Mouse (Mus musculus): ENCODE data around the gene Dhrs3. TPM values are rescaled to one million over a fixed set of nuclear protein-coding genes. Genes with fewer than 3 reads are reported as not detected.

The Dhrs3 gene
- total RNA-seq, 2 experiments from 2014 or later: 33.8 to 48.2 TPM

DNA sequence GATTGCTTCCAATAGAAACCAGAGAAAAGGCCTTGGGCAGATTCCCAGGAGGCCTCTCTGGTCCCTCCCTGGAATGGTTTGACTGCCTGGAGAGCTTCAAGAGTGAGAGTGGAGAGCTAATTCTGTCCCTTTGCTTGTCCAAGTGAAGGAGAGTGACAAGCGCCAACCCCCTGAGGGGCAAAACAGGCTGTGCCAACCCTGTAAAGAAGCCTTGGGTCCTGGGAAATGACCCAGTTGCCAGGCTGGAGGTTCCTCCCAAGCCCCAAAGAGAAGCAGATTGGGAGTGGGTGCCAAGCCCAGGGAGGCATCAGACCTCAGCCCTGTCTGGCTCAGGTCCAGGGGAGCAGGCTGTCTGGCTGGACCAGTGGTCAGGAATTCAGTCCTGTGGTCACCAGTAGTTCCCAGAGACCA, 37.2 kb downstream of the Dhrs3 start:
- peak; percentile 65 for DNase-seq
- intact Hi-C loops (cut with DNase I; ENCODE audit: low total_unique reads): no loop called here

DNA sequence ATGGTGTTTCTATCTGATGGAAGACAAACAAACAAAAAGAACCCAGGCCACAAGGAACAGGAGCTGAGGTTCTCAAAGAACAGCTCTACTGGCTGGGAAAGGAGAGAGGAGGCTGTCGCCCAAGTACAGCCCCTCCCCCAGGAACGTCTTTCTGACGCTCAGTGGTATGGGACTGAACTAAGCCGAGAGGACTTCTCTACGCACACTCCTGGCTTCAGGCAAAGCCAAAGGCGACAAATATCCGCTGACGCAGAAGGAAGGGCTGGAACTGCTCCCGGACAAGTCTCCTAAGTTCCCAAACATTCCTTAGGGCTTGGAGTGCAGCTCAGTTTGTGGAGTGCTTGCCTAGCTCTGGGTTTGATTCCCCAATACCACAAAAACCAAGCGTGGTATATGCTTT, 37.7 kb downstream of the Dhrs3 start:
- intact Hi-C loops (cut with DNase I; ENCODE audit: low total_unique reads): no loop called here
- DNase-seq: peak; percentile 82

DNA sequence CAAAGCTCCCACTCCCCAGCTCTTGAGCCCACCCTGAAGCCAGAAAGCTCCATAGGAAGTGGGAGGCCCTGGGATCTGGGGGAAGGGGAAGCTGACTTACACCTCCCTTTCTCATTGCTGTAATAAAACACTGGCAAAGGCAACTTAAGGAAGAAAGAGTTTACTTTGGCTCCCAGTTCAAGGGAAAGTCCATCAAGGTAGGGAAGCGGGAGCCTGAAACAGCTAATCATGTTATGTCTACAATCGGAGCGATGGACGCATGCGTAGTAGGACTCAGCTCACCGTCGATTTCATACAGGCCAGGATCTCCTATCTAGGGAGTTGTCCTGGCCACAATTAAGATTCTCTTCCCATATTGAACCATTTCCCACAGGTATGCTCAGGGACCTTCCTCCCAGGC, 38.5 kb downstream of the Dhrs3 start:
- intact Hi-C loops (cut with DNase I; ENCODE audit: low total_unique reads): no loop called here
- DNase-seq: no peak

DNA sequence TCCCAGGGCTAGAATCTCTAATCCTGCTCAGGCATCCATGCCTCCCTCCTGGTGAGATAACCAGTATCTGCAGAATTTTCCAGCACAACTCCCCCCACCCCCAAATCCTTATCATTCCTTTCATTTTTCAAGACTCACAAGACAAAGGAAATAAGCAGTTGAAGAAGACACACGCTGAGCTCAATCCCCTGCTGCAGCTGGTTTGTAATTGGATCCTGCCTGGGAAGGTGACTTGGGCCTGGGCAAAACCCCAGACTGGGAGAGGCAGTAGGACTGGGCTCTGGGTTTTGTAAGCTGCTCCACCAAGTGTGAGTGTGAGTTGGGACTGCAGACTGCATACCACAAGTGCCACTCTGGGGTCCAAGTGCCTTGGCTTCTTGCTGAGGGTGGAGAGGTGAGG, 41.9 kb downstream of the Dhrs3 start:
- intact Hi-C loops (cut with DNase I; ENCODE audit: low total_unique reads): no loop called here
- DNase-seq: peak; percentile 39

DNA sequence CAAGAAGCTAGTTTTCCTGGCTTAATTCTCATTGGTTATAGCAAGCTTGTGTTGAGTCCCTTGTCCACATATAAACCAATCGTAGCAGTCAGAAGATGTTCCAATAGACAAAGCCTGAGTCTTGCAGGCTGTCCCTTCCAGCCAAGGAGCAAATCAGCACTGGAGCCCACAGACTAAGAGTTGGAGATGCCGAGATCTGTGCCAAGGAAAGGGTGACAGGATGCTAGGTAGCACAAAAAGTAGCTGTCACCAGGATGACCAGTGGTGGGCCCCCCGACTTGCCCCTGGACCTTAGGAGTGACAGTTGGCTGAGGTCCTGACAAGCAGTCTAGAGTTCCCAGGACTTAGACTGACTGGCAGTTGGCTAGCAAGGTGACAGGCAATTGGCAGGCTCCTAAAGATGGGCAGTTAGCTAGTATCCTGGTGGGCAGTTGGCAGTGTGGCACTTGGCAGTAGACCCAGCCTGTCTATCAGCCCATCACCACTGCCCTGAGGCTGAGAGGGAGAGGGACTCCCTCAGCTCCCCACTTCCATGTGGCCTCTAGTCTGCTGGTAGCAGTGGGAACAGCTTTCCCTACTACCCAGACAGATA, 44.0 kb downstream of the Dhrs3 start:
- intact Hi-C loops (cut with DNase I; ENCODE audit: low total_unique reads): no loop called here
- DNase-seq: no peak

DNA sequence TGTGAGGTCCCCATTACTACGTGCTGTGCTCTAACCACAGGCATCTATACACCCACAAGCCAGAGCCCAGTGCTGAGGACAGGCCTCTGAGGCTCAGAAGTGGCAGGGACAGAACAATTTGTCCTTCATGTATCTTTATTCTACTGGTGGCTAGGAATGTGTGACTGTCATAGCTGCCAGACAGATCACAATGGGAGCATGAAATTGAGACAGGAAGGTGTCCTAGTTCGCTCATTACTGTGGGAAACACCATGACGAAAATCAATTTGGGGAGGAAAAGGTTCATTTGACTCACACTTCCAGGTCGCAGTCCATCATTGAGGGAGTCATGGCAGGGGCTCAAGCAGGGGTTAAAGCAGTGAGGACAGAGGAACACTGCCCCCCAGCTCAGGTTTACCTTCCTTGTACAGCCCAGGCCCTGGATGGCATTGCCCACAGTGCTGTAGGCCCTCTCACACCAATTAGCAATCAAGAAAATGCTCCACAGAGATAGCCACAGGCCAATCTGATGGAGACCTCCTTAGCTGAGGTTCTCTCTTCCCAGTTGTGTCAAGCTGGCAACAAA, 47.3 kb downstream of the Dhrs3 start:
- DNase-seq: no peak
- intact Hi-C loops (cut with DNase I; ENCODE audit: low total_unique reads): no loop called here

DNA sequence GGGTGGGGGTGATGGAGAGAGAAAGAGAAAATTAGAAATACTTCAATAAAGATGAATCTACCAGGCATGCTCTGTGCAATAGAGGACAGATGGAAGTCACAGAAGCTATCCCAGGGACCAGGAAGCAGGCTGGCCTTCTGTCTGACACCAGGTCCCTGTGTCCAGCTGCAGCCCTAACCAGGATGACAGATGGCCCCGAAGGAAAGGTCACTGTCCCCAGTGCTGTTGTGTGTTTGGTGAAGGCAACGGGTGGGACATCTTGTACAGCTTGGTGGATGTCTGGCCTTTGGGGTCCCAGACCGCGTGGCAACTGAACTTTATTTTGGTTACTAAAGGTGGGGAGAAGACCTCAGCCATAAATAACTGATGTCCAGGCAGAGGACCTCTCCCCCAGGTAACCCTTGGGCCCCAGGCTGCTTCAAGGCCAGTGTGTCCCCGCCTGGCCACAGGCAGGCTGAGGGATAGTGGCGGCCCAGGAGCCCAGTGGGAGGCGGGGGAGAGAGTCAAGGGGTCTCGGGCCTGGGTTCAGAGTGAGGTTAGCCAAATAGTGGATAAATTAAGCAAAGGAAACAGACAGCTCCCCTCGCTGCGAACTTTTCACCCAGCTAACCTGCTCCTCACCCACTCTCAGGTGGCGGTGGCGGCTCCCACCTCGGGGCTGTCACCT, 48.3 kb downstream of the Dhrs3 start:
- intact Hi-C loops (cut with DNase I; ENCODE audit: low total_unique reads): no loop called here
- no peak for DNase-seq

DNA sequence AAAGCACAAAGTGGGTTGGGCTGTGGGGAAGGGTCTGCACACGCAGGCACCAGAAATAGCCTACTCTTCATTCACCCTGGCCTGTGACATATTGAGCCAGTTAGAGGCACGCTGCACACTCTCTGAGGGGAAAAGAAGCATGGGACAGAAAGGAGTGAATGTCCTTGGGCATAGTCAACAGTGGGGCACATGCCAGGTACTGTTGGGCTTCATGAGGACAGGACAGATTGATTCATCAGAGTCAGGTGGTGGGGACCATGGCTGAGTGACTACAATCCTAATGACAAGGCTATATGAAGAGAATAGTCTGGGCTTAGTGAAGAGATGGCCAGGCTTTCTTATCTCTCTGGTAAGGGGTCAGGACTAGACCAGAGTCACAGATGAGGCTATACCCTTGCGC, 49.8 kb downstream of the Dhrs3 start:
- intact Hi-C loops (cut with DNase I; ENCODE audit: low total_unique reads): no loop called here
- DNase-seq: no peak

DNA sequence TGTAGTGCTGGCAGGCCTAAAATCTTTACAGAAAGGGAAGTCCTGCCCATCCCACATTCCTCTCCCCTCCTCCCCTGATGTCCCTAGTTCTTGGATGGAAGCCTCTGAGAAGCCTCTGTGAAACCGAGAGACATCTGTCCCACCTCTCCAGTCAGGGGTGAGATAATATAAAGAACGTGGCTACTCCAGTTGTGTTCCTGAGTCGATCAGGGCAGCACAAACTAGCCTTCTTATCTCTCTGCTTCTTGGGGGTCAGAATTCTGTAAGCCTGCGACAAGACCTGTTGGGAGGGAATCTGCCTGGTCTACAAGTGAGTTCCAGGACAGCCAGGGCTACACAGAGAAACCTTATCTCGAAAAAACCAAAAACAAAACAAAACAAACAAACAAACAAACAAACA, 50.6 kb downstream of the Dhrs3 start:
- no peak for DNase-seq
- intact Hi-C loops (cut with DNase I; ENCODE audit: low total_unique reads): no loop called here

DNA sequence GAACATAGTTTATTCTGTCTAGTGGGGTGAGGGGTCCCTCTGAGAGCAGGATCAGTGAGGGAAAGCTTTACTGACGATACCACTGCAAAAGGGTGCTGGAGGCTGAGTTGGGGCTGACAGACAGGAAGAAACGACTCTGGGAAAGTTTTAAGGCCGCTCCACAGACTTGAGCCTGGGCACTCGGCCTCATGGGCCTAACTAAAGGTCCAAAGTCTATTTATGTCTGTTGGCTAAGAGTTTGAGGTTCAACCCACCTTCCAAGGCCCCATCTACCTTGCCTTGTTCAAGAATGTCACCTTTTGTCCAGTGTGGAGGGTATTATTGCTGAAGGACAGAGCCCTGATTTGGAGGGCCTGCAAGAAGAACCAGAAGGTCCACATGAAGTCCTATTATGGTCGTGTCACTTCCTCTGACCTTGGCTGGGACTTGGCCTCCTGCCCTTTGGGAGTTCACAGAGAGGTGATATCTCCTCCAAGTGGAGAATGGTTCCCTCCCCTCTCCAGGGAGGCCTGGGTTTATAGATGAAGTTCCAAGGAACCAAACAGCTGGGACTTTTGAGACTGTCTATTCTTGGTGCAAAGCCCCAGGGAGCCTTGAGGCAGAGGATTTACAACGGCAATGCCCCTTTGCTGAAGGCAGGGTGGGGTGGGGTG, 55.2 kb downstream of the Dhrs3 start:
- DNase-seq: peak; percentile 76
- intact Hi-C loops (cut with DNase I; ENCODE audit: low total_unique reads): no loop called here

DNA sequence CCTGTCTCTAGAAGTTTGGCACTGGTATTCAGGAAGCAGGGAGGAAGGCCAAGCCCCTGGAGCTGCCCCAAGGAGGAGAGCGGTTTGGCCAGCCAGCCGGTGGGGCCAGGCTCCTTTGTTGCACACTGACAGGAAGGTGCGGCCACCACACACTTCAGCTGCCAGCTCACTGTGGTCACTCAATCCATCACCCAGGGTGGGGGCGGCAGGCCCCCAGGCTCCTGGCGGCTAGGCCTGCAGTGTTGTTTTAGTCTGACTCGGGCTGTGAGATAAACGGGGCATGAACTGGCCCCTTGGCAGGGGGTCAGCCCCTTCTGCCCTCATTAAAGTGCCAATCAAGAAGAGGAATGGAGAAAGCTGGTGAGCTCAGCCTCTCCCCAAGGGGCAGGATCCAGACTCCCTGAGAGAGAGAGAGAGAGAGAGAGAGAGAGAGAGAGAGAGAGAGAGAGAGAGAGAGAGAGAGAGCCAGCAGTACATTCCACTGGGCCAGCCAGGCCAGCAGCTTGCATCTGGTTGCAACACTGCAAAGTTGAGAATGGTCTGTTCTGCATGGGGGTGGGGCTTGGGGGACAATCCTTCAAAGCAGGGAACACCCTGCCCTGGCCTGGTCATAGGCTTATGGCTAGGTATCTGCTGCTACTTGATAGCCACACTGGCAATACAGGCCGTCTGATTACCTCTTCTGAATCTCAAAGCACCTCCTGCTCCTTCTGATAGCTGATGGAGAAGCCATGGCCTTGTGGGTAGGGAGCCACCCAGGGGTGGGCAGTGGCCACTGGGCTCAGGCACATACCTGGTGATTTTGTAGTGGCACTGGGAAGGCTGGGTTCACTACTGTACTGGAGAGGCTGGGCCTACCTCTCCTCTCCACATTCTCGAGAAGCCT, 57.1 kb downstream of the Dhrs3 start:
- intact Hi-C loops (cut with DNase I; ENCODE audit: low total_unique reads): no loop called here
- peak; percentile 74 for DNase-seq

DNA sequence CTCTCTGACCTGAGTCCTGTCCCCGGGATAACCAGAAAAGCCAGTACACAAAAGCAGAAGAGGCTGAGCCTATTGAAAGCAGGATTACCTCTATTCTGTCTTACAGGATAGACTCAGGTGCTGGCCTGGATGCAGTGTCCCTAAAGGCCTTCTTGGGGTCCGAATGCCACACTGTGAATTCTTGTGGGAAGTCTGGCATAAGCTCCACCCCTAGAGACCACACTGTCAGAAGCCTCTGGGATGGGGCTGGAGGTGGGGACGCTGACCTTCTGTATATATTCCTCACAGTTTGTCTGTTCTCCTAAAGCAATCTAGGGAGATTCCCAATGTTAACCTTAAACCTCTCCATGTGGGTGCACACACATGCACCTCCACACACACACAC, 57.7 kb downstream of the Dhrs3 start:
- DNase-seq: no peak
- intact Hi-C loops (cut with DNase I; ENCODE audit: low total_unique reads): no loop called here

DNA sequence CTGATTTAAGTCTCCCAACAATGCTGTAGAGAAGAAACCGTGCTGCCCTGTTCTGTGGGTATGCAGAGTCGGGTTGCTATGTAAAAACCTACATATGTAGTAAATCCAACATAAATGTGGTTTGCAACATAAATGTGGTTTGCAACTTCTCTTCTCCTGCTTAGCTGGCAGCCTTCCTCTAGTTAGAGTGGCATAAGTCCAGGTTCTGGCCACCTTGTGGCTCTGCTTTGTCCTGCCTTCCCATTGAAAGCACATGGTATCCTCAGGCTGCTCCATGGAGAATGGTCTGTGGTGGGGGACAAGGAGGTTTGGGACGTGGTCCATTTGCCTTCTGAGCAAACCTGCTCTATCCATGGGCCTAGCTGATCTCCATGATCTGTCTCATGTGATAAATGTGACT, 58.3 kb downstream of the Dhrs3 start:
- DNase-seq: no peak
- intact Hi-C loops (cut with DNase I; ENCODE audit: low total_unique reads): no loop called here

DNA sequence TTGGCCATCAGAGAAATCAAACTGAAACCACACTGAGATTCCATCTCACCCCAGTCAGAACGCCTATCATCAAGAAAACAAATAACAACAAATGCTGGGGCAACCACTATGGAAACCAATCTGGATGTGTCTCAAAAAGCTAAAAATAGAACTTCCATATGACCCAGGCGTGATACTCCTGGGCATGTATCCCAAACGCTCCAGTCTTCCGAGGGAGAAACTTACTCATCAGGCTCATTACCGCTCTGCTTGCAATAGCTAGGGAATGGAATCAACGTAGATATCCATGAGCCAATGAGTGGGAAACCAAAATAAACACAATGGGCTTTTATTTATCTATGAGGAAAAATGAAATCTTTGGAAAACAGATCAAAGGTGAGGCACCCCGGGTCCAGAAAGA, 59.2 kb downstream of the Dhrs3 start:
- no peak for DNase-seq
- intact Hi-C loops (cut with DNase I; ENCODE audit: low total_unique reads): no loop called here

DNA sequence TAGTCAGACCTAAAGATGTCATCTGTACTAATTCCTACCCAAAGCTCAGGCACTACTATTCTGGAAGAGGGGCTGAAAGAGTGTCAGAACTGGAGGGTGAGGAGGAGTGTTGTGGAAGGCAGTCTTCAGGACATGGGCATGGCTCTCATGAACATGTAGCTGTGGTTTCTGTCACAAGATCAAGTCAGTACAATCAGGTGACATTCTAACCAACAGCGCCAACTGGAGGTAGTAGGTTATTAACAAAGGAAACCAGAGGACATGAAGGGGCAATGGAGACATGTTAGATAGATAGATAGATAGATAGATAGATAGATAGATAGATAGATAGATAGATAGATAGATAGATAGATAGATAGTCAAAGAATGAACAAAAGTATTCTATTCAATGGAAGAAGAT, 60.8 kb downstream of the Dhrs3 start:
- intact Hi-C loops (cut with DNase I; ENCODE audit: low total_unique reads): no loop called here
- no peak for DNase-seq

DNA sequence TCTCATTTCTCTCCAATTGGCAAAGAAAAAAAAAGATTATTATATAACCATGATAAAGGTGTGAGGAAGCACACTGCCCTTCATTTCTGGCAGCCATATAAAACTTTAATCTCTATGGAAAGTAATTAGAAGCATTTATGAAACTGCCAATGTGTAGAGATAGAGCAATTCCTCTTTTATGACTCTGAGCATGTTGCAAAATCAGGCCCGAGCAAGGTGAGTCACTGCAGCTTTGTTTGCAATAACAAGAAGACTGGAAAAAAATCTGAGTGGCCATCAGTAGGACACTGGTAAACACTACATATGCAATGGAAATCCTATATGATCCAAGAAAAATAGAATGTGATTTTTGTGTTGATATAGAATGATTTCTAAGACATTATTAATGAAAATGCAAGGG, 63.2 kb downstream of the Dhrs3 start:
- intact Hi-C loops (cut with DNase I; ENCODE audit: low total_unique reads): no loop called here
- no peak for DNase-seq

DNA sequence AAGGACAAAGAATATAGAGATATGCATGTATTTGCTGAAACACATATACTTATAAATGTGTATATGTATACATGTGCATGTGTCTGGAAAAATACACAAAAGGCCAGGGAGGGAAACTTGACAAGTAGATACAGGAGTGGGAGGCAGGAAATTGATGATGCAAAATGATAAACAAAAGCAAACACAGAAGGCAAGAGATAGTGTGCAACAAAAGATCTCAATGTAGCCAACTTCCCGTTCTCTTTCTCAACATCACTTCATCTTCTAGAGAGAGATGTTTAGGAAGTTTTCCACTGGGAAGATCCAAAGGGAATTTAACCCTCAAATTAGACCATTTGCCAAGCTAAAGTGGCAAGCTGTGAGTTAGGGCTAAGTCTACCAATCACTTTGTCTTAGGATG, 63.7 kb downstream of the Dhrs3 start:
- intact Hi-C loops (cut with DNase I; ENCODE audit: low total_unique reads): no loop called here
- no peak for DNase-seq

DNA sequence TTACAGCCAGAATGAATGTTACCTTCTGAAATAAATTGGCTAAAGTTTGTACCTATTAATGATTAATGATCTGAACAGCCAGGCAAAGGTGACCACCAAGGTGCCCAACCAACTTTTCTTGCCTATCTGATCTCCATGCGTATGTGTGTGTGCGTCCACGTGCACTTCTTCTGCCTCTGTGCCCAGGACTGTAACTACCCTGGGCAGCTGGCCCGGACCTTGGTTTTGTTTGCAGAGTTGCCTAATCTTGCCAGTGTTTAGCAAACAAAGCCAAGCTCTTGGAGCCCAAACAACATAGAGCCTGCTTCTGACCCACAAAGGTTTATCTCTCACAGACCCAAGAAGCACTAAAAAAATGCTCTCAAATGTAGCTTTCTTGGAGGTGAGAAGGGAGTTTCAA, 64.6 kb downstream of the Dhrs3 start:
- intact Hi-C loops (cut with DNase I; ENCODE audit: low total_unique reads): no loop called here

DNA sequence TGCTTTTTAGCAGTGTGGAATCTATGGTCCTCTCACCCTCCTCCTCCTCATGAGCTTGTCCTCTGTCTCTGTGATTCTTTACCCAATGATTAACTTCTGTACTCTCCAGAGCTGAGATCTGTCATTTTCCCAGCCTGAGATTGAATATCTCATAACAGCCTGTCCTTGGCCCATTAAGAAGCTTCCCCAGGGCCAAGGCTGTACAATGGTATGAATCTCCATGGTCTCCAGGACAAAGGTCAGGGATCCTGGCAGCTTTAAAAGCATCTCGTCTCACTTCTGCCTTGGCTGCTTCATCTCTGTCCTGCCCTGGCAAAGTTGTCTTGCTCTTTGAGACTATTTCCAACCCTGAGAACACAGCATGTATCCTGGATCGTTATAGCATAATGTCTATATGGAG, 65.1 kb downstream of the Dhrs3 start:
- DNase-seq: no peak
- intact Hi-C loops (cut with DNase I; ENCODE audit: low total_unique reads): no loop called here

More for the DNA sequence above, 64.6 kb downstream of the Dhrs3 start:
- no peak for DNase-seq
